Mouse (Mus musculus): ENCODE measurements around the gene Fancc. TPM values are rescaled to one million over a fixed set of nuclear protein-coding genes. Genes with fewer than 3 reads are reported as not detected.

Fancc gene
- polyA plus RNA-seq, 1 experiment: 9.0 TPM

GRCm38 (mm10) chr13:63296300-63296699 is 200.8 kb downstream of the Fancc start:
- H3K27me3 ChIP-seq (replicated peaks; ENCODE audit: control insufficient read depth, insufficient read depth, low read length): no peaks in the 10 kb centered on the region
- H3K36me3 ChIP-seq (ENCODE audit: control insufficient read depth, insufficient read depth, low read length): peaks cover 7% of the 10 kb centered on the region
- peak; percentile 76 for DNase-seq
- H3K27ac ChIP-seq (ENCODE audit: insufficient read depth, low read depth, low read length): no peak overlapping the region
- WGBS: 45% methylated on average over 11 of the region's 11 CpGs
- no peak for TF ChIP-seq CTCF (conservative IDR thresholded peaks at IDR 0.05; ENCODE audit: insufficient read depth, insufficient read length, low read depth, low read length)
- no peak for TF ChIP-seq POLR2A (IDR thresholded peaks at IDR 0.05; ENCODE audit: low read depth, low read length)
- peaks cover 16% of the 10 kb centered on the region for H3K4me1 ChIP-seq (ENCODE audit: control insufficient read depth, insufficient read depth, low read length)
- no peak overlapping the region for H3K4me3 ChIP-seq (ENCODE audit: insufficient read depth, low read depth, low read length)

- 29% methylated on average over 15 of the region's 15 CpGs for WGBS
These were observed 202.5 kb downstream of the Fancc start for GRCm38 (mm10) chr13:63294359-63295193.

GRCm38 (mm10) chr13:63293647-63294046 is 203.4 kb downstream of the Fancc start:
- H3K4me3 ChIP-seq (ENCODE audit: insufficient read depth, low read depth, low read length): no peak overlapping the region
- 71% methylated on average over 3 of the region's 3 CpGs for WGBS

More at GRCm38 (mm10) chr13:63294359-63295193, 202.5 kb downstream of the Fancc start:
- H3K36me3 ChIP-seq (ENCODE audit: control insufficient read depth, insufficient read depth, low read length): peaks cover 7% of the 10 kb centered on the region
- peak; percentile 87 for DNase-seq
- peaks cover 16% of the 10 kb centered on the region; the same call in 1 of the 2 replicates for H3K4me1 ChIP-seq (ENCODE audit: control insufficient read depth, insufficient read depth, low read length)
- no peak overlapping the region for H3K4me3 ChIP-seq (ENCODE audit: insufficient read depth, low read depth, low read length)
- H3K27me3 ChIP-seq (replicated peaks; ENCODE audit: control insufficient read depth, insufficient read depth, low read length): no peaks in the 10 kb centered on the region
- no peak for TF ChIP-seq POLR2A (IDR thresholded peaks at IDR 0.05; ENCODE audit: low read depth, low read length)
- no peak for TF ChIP-seq CTCF (conservative IDR thresholded peaks at IDR 0.05; ENCODE audit: insufficient read depth, insufficient read length, low read depth, low read length)
- peak overlapping the region; percentile 40 for H3K27ac ChIP-seq (ENCODE audit: insufficient read depth, low read depth, low read length)

GRCm38 (mm10) chr13:63291016-63291415 is 206.1 kb downstream of the Fancc start:
- WGBS: 81% methylated on average over 6 of the region's 6 CpGs
- Histone ChIP-seq H3K27me3 (replicated peaks; ENCODE audit: control insufficient read depth, insufficient read depth, low read length) (no peaks in the 10 kb centered on the region), H3K36me3 (ENCODE audit: control insufficient read depth, insufficient read depth, low read length) (peaks cover 3% of the 10 kb centered on the region; the same call in 1 of the 2 replicates), H3K4me3 (ENCODE audit: insufficient read depth, low read depth, low read length) (no peak overlapping the region), H3K27ac (ENCODE audit: insufficient read depth, low read depth, low read length) (no peak overlapping the region), H3K4me1 (ENCODE audit: control insufficient read depth, insufficient read depth, low read length) (peaks cover 17% of the 10 kb centered on the region)
- TF ChIP-seq CTCF (conservative IDR thresholded peaks at IDR 0.05; ENCODE audit: insufficient read depth, insufficient read length, low read depth, low read length) (no peak), POLR2A (IDR thresholded peaks at IDR 0.05; ENCODE audit: low read depth, low read length) (no peak)
- no peak for DNase-seq

More at GRCm38 (mm10) chr13:63293647-63294046, 203.4 kb downstream of the Fancc start:
- Histone ChIP-seq H3K27ac (ENCODE audit: insufficient read depth, low read depth, low read length) (peak overlapping the region; percentile 17; the same call in 1 of the 2 replicates), H3K4me1 (ENCODE audit: control insufficient read depth, insufficient read depth, low read length) (peaks cover 16% of the 10 kb centered on the region; the same call in 1 of the 2 replicates), H3K36me3 (ENCODE audit: control insufficient read depth, insufficient read depth, low read length) (peaks cover 2% of the 10 kb centered on the region; the same call in 1 of the 2 replicates), H3K27me3 (replicated peaks; ENCODE audit: control insufficient read depth, insufficient read depth, low read length) (no peaks in the 10 kb centered on the region)
- DNase-seq: no peak
- TF ChIP-seq POLR2A (IDR thresholded peaks at IDR 0.05; ENCODE audit: low read depth, low read length) (no peak), CTCF (conservative IDR thresholded peaks at IDR 0.05; ENCODE audit: insufficient read depth, insufficient read length, low read depth, low read length) (no peak)

GRCm38 (mm10) chr13:63290126-63290525 is 207.0 kb downstream of the Fancc start:
- Histone ChIP-seq H3K27me3 (replicated peaks; ENCODE audit: control insufficient read depth, insufficient read depth, low read length) (no peaks in the 10 kb centered on the region), H3K4me1 (ENCODE audit: control insufficient read depth, insufficient read depth, low read length) (peaks cover 18% of the 10 kb centered on the region), H3K4me3 (ENCODE audit: insufficient read depth, low read depth, low read length) (no peak overlapping the region), H3K36me3 (ENCODE audit: control insufficient read depth, insufficient read depth, low read length) (peaks cover 3% of the 10 kb centered on the region; the same call in 1 of the 2 replicates), H3K27ac (ENCODE audit: insufficient read depth, low read depth, low read length) (no peak overlapping the region)
- DNase-seq: no peak
- 85% methylated on average over 4 of the region's 4 CpGs for WGBS
- no peak for TF ChIP-seq CTCF (conservative IDR thresholded peaks at IDR 0.05; ENCODE audit: insufficient read depth, insufficient read length, low read depth, low read length)
- TF ChIP-seq POLR2A (IDR thresholded peaks at IDR 0.05; ENCODE audit: low read depth, low read length): no peak

- TF ChIP-seq POLR2A (IDR thresholded peaks at IDR 0.05; ENCODE audit: low read depth, low read length) (no peak), CTCF (conservative IDR thresholded peaks at IDR 0.05; ENCODE audit: insufficient read depth, insufficient read length, low read depth, low read length) (no peak)
- Histone ChIP-seq H3K4me3 (ENCODE audit: insufficient read depth, low read depth, low read length) (no peak overlapping the region), H3K4me1 (ENCODE audit: control insufficient read depth, insufficient read depth, low read length) (peaks cover 15% of the 10 kb centered on the region), H3K27me3 (replicated peaks; ENCODE audit: control insufficient read depth, insufficient read depth, low read length) (no peaks in the 10 kb centered on the region), H3K27ac (ENCODE audit: insufficient read depth, low read depth, low read length) (no peak overlapping the region), H3K36me3 (ENCODE audit: control insufficient read depth, insufficient read depth, low read length) (peaks cover 3% of the 10 kb centered on the region; the same call in 1 of the 2 replicates)
- 45% methylated on average over 5 of the region's 5 CpGs for WGBS
- no peak for DNase-seq
These were observed 207.4 kb downstream of the Fancc start for GRCm38 (mm10) chr13:63289687-63290086.

GRCm38 (mm10) chr13:63289152-63289551 is 207.9 kb downstream of the Fancc start:
- Histone ChIP-seq H3K4me3 (ENCODE audit: insufficient read depth, low read depth, low read length) (no peak overlapping the region), H3K4me1 (ENCODE audit: control insufficient read depth, insufficient read depth, low read length) (peaks cover 12% of the 10 kb centered on the region), H3K27ac (ENCODE audit: insufficient read depth, low read depth, low read length) (peak overlapping the region; percentile 7; the same call in 1 of the 2 replicates), H3K27me3 (replicated peaks; ENCODE audit: control insufficient read depth, insufficient read depth, low read length) (no peaks in the 10 kb centered on the region), H3K36me3 (ENCODE audit: control insufficient read depth, insufficient read depth, low read length) (peaks cover 3% of the 10 kb centered on the region; the same call in 1 of the 2 replicates)
- 37% methylated on average over 4 of the region's 4 CpGs for WGBS
- no peak for DNase-seq
- TF ChIP-seq CTCF (conservative IDR thresholded peaks at IDR 0.05; ENCODE audit: insufficient read depth, insufficient read length, low read depth, low read length): no peak
- no peak for TF ChIP-seq POLR2A (IDR thresholded peaks at IDR 0.05; ENCODE audit: low read depth, low read length)

Data from kidney, adult 2 months (tissue).